Mouse (Mus musculus) C2C12 (cell line): Measurements from ENCODE around the gene Tnfrsf13b.

Experiments used
- CEBPB ChIP-seq: IDR thresholded peaks from one replicate; pipeline ENCODE4 v1.6.1; 2011; ENCODE audit warnings: low read depth, mild to moderate bottlenecking, control low read depth, moderate library complexity
- CTCF ChIP-seq: IDR thresholded peaks from one replicate; pipeline ENCODE4 v1.5.1; 2011; ENCODE audit not compliant: control insufficient read depth, insufficient read depth, insufficient read length
- FOSL1 ChIP-seq: IDR thresholded peaks from one replicate; pipeline ENCODE4 v1.8.0; 2011; ENCODE audit warnings: mild to moderate bottlenecking, low read length; ENCODE audit not compliant: poor library complexity, insufficient read depth, severe bottlenecking
- MAX ChIP-seq: IDR thresholded peaks from one replicate; pipeline ENCODE4 v1.6.1; 2011; ENCODE audit warnings: mild to moderate bottlenecking, control low read depth
- MYOD1 ChIP-seq: IDR thresholded peaks from one replicate; pipeline ENCODE4 v1.6.1; 2011; ENCODE audit warnings: low read depth; ENCODE audit not compliant: control insufficient read depth, insufficient read length
- MYOG ChIP-seq: IDR thresholded peaks from one replicate; pipeline ENCODE4 v1.6.1; 2011; ENCODE audit not compliant: control insufficient read depth, insufficient read length; ENCODE audit errors: extremely low read depth
- USF1 ChIP-seq: IDR thresholded peaks from one replicate; pipeline ENCODE4 v1.6.1; 2011; ENCODE audit warnings: low read depth, mild to moderate bottlenecking, control low read depth, moderate library complexity

DNA sequence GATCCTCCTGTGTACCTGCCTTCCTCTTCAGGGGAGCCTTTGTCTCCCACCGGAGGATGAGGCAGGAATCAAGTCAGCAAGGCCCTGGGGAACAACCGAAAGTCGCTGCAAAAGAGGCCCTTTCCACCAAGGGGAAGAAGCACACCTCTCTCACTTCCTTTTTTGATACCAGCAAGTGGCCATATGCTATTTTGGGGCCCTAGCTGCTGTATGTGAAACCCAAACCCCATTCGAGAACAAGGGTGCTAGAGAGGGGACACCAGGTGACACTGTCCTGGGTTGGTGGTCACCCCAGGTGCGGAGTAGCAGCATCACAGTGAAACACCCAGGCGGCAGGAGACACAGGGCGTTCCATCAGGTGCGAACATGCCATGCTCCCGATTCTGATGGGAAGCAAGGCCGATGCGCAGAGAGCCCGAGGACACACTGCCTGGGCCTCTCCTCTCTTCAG is 17.6 kb upstream of the Tnfrsf13b start:
- TF ChIP-seq CTCF (no peak), USF1 (no peak), MAX (no peak), MYOG (no peak), CEBPB (no peak), FOSL1 (no peak), MYOD1 (no peak)
